Mouse (Mus musculus): Measurements from ENCODE around the gene Xntrpc.

GRCm38 (mm10) chr7:102102241-102102640 is 36.7 kb downstream of the Xntrpc start:
- TF ChIP-seq CTCF (IDR thresholded peaks at IDR 0.05; ENCODE audit: extremely low read depth, insufficient read depth, low read length), result no peak
- TF ChIP-seq POLR2A (IDR thresholded peaks at IDR 0.05; ENCODE audit: extremely low read depth, insufficient read depth, low read length), result no peak
